Mouse (Mus musculus) liver, adult 10 weeks (tissue): ENCODE measurements around the gene Mgat4e. TPM values are rescaled to one million over a fixed set of nuclear protein-coding genes. Genes with fewer than 3 reads are reported as not detected.

ENCODE experiments used
- polyA plus RNA-seq: library from polyadenylated mRNA; stranded (reverse); fragments of 350-450 nt; fragmentation: Illumina TruSeq; extraction: RNeasy Lipid Tissue Mini Kit (QIAGEN cat#74804); gene quantifications from one replicate; pipeline ENCODE4 v1.2.3, GENCODE M21; 2014; ENCODE audit warnings: low read depth, low replicate concordance

The Mgat4e gene
- polyA plus RNA-seq, result not detected

DNA sequence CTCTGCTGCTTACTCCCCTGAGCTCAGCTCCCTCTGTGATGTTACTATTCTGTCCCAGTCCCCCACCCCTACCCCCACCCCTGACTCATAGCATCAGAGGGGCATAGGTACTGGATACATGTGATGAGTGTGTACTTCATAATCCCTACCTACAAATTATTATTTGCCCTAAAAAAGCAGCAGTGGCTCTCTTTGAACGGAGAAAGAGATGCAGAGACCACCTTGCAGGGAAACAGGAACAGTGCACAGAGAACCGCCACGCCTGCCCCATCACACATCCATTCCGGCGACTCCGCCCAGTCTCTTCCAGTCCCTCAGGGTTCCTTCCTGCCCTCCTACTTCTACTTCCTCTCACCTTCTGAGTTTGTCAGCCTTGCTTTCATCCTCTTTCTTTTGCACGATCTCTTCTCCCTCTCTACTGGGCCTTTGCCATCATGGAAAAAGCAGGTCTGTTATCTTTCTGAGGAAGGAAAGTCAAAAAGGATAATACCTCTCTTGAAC, at the start of gene Mgat4e:
Gene Mgat4e (minus strand): TSS at position 51 of the 501 bp plus-strand sequence.

DNA sequence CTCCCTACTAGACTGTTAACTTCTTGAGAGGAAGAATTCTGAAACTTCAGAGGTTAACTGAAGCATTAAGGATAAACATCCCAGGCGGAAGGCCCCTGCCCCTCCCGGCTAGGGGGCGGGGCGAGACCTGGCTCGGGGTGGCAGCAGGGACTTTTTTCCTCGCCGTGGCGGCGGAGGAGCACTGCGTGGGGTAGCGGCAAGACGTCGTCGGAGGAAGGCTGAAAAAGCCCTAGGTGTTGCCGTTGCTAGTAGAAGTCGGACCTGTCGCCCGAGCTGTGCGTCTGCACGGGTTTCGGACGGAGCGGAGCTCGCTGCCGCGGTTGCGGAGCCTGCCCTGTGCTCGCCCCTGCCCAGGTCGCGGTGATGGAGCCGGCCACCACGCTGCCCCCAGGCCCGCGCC, 10.5 kb upstream of the Mgat4e start, which contains the start of gene Kdm5b:
Gene Kdm5b (plus strand): TSS at position 196 of the 400 bp plus-strand sequence.

DNA sequence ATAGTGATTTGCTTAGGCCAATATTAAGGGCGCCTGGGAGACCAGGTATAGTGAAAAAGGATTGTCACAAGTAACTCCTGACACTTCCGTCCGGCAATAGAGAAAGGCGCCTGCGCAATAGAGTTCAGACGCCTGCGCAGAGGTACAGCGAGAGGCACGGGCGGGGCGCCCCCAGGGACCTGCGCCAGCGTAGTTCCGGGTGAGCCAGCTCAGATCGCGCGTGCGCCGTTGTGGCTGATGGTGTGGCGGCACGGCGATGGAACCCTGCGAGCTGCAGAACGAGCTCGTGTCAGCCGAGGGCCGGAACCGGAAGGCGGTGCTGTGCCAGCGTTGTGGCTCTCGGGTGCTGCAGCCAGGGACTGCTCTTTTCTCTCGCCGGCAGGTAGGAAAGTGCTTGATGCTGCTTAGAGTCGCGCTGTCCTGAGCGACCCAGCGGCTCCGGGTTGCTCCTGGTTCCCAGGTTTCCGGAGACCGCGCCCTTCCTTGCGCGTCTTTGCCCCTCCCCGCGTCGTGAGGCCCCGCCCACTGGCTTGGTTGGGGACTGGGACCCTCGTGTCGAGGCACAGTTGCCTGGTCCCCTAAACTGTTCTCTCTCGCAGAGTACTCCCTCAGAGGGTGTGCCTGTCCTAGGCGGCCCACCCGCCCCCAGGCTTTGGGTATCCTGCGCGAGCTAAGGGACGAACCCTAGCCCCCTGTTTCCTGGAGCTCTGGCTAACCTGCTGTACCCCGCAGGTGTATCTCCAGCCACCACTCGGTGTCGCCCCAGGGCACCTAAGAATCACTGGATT, 54.9 kb downstream of the Mgat4e start, which contains the start of gene Rabif:
Gene Rabif (plus strand): TSS at position 221 of the 788 bp plus-strand sequence.

Other genes starting within 250 kb of the Mgat4e start
- not detected for gene Ppfia4, start 216.8 kb downstream of the Mgat4e start, polyA plus RNA-seq
- 115 TPM for gene Tmem183a, start 187.7 kb downstream of the Mgat4e start, polyA plus RNA-seq
- gene 4933406M09Rik, start 163.7 kb downstream of the Mgat4e start, polyA plus RNA-seq, result not detected
- 5.2 TPM for gene Cyb5r1, start 144.1 kb downstream of the Mgat4e start, polyA plus RNA-seq
- 31.7 TPM for gene Adipor1, start 134.3 kb downstream of the Mgat4e start, polyA plus RNA-seq
- 13.3 TPM for gene Klhl12, start 94.2 kb downstream of the Mgat4e start, polyA plus RNA-seq
- 16.3 TPM for gene Rabif, start 55.0 kb downstream of the Mgat4e start, polyA plus RNA-seq
- 5.7 TPM for gene Kdm5b, start 10.5 kb upstream of the Mgat4e start, polyA plus RNA-seq
- gene Syt2, start 97.0 kb upstream of the Mgat4e start, polyA plus RNA-seq, result not detected